Mouse (Mus musculus) testis, adult 2 months (tissue): ENCODE measurements around the gene Lrrc47.

Experiments used
- CTCF ChIP-seq: fragments of 200-500 bp; IDR thresholded peaks from 2 replicates; pipeline ENCODE4 v1.5.1; 2012; ENCODE audit warnings: low read depth, mild to moderate bottlenecking, inconsistent platforms, low read length, moderate library complexity; ENCODE audit not compliant: control insufficient read depth, insufficient read depth, insufficient replicate concordance
- POLR2A ChIP-seq: fragments of 200-500 bp; IDR thresholded peaks from 2 replicates; pipeline ENCODE4 v1.6.1; 2012; ENCODE audit warnings: low read depth, mild to moderate bottlenecking, inconsistent platforms, low read length, moderate library complexity; ENCODE audit not compliant: control insufficient read depth

GRCm38 (mm10) chr4:154055482-154055881 is 44.0 kb downstream of the Lrrc47 start:
- no peak for TF ChIP-seq CTCF
- no peak for TF ChIP-seq POLR2A
